Mouse (Mus musculus) heart, adult 9 months (tissue): Measurements from ENCODE around the gene Srm.

Experiments
- DNase-seq, 2 experiments: peaks; one replicate each; pipeline ENCODE4 v3.0.0; 2022; ENCODE audit warnings: low spot score in 2 of 2

Gene Srm

DNA sequence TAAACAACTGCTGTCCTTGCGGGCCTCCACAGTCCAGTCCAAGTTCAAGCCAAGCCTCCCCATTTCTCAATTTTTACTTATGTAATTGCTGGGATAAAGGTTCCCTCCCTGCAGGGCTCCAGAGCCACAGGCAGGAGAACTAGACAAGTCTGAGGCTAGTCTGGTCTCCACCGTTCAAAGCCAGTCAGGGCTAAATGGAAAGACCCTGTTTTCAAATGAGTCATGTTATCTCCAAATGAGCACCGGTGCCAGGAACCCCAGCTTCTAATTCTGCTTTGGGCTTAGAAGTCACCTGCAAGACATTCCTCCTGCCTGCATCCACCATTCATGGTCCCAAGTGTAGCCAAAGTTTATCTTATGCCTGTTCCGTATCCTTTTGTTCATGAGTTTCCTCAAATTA, 10.6 kb downstream of the Srm start:
- no peak for DNase-seq

DNA sequence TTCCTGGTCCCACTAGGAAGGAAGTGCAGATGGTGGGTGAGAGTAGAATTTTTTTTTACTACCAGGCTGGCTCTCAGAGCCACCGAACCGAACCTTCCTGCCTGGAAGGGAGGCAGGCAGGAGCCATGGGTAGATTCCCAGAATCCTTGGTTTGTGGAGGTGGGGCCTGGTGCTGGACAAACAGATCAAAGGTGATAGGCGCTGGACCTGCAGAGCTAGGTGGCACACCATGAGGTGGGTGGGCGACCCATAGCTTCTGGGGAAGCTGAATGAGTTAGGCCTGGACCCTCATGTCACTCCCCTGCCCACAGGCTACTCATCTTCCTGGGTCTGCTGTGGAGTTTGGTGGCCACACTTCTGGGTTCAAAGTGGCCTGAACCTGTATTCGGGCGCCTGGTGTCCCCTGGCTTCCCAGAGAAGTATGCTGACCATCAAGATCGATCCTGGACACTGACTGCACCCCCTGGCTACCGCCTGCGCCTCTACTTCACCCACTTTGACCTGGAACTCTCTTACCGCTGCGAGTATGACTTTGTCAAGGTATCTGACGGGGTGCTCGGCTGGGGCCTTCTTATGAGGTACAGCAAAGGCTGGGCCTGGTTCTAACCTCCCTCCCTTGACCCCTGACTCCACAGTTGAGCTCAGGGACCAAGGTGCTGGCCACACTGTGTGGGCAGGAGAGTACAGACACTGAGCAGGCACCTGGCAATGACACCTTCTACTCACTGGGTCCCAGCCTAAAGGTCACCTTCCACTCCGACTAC, 11.2 kb downstream of the Srm start, which contains the start of gene Masp2:
TSS of gene Masp2 (plus strand) at position 198 of the 764 bp plus-strand sequence.
- DNase-seq, result no peak

DNA sequence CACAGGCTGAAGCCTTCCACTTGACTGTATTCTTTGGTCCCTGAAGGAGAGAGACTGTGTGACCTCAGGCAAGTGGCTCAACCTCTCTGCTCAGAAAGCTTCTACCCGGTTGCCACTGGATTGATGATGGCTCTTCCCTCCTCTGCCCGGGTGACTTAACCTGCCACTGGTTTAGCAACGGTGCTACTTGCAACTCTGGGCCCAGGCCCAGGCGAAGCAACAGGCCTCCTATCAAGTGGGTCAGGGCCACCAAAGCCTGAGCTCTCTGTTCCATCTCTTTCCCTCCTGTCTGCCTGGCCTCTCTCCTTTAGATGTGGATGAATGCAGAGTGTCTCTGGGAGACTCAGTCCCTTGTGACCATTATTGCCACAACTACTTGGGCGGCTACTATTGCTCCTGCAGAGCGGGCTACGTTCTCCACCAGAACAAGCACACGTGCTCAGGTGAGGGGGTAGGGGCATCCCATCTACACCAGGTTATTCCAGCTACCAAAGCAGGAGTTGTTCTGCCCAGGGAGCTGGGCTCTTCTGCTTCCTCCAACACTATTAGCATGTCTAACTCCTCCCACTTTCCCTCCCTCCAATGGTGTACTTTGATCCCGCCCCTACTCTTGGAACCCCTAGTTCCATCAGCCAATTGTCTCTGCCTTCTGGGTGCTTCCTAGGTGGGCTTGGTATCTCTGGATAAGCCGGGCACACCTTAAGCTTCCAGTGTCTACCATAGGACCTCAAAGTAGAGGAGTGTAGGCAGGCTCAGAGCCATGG, 12.3 kb downstream of the Srm start:
- DNase-seq, result no peak

DNA sequence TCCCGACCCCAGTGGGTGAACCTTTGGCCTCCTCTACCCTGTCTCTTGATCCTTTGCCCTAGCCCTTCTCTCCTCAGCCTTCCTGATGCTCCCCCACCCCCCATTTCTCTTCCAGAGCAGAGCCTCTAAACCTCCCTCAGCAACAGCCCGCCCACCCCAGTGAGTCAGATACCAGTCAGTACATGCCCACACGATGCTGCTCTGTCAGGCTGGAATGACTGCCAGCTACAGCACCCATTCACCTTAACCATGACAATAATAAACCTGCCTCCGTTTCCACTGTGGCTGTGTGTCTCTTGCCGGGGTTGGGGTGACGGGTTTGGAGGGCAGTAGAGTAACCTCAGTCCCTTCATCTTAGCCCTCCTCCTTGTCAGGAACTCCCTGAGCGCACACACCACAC, 12.8 kb downstream of the Srm start:
- no peak for DNase-seq

DNA sequence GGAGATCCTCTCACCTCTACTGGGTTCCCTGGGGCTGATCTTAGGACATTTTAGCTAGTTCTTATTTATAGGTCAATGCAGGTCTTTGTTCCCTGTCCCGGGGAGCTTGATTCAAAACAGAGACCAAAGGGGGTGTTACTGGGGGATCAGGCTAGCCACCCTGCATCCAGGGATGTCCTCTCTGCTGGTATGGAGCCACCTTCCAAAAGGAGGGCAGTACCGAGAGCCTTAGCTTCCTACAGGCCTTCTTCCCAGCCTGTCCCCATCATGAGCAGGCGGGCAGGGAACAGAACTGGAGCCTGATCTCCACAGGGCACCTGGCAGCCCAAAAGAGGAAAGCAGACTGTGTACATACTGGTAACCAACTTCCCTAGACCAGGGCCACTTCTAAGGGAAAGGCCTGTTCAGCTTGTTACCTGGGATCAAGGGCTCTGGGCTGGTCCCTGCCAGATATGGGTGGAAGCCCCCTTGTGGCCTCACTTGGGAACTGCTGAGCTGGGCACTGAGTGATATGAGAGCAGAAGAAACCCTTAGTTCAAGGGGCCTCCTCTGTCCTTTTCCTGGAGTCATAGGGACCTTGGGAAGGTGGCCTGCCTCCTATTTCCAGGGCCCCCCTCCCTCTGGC, 13.3 kb downstream of the Srm start:
- peak in 1 of 2 experiments; percentile 19 for DNase-seq

DNA sequence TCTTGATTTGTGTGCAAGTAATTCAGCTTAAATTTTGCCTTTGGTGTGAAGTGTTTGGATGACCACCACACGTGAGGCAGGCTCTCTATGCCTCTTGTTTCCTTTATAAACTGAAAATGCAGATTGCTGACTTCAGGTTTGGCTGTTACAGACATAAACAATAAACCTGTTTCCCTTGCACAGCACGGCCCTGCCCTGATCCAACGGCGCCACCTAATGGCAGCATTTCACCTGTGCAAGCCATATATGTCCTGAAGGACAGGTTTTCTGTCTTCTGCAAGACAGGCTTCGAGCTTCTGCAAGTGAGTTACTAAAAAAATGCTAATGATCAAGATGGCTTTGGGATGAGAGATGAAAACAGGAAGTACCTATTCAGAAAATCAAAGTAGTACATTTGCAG, 16.5 kb downstream of the Srm start:
- peak in 1 of 2 experiments; percentile 42 for DNase-seq

DNA sequence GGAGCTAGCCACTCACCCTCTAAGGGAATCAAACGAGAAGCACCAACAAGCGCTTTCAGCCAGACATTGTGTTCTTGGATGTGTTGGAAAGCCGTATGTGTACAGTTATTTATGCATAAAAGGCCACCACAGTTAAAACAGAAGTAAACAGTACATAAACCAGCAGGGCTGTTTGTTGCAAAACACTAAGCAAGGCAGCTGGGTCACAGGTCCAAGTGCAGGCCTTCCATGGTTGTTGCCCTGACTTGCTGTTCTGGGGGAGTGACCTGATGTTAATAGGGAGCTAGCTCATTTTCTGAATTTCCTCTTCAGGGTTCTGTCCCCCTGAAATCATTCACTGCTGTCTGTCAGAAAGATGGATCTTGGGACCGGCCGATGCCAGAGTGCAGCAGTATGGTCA, 18.5 kb downstream of the Srm start:
- no peak for DNase-seq

DNA sequence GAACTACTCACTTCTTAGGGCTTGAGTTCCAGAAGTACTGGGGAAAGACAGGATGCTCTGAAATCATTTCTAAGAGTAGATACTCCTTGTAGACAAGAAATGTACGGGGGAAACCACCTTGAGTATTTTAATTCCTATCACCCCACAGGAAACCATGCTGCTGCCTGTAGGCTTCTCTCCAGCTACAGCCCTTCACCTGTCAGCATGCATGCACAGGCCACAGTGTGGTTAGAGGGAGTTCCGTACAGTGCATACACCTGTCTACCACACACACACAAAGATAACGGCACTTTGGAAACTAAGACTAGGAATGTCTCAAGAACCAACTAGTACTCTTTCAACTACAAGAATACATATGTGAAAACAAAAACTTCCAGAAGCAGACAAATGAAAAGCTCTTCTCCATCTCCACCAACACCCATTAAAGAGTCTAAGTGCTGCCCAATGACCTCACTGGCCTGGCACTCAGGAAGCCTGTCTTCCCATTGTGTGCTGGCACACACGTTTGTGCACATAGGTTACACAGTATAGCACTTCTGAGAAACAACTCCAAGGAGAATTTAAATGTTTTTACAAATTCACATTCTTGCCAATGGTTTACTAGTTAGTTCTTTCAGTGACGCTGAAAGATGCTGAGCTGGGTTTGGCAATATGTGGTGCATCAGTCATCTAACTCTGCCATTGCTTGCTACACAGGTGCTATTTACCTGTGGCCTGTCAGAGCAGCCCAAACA, 19.5 kb downstream of the Srm start:
- no peak for DNase-seq

DNA sequence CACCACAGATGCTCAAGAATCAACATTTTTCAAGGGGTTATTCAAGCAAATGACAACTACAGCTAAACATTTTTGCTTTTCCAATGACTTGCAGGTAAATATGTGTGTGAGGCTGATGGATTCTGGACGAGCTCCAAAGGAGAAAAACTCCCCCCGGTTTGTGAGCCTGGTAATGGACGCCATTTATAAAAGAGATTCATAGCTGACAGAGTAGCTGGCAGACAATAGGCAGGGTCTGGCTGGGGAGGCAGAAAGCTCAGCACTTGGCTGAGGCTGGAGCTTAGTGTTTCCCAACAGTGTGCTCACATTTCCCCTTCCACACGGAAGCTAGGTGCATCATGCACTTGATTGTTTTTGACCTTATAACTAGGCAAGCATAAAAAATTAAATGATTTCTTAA, 21.3 kb downstream of the Srm start:
- no peak for DNase-seq

DNA sequence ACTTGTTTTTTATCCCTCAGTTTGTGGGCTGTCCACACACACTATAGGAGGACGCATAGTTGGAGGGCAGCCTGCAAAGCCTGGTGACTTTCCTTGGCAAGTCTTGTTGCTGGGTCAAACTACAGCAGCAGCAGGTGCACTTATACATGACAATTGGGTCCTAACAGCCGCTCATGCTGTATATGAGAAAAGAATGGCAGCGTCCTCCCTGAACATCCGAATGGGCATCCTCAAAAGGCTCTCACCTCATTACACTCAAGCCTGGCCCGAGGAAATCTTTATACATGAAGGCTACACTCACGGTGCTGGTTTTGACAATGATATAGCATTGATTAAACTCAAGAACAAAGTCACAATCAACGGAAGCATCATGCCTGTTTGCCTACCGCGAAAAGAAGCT, 22.4 kb downstream of the Srm start:
- no peak for DNase-seq

DNA sequence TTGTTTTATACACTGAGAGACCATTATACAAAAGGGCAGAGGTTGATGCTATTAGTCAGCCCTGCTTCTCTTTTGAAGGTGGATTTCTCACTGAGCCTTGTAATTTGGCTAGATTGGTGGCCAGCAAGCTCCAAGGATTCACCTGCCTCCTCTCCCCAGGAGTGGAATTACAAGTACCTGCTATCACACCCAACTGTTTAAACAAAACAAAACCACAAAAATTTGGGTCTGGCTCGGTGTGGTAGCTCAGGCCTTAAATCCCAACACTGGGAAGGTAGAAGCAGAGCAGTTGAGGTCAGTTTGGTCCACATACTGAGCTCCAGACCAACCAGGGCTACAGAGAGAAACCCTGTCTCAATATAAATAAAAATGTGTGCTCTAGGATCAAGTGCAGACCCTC, 28.5 kb downstream of the Srm start:
- DNase-seq, result no peak

DNA sequence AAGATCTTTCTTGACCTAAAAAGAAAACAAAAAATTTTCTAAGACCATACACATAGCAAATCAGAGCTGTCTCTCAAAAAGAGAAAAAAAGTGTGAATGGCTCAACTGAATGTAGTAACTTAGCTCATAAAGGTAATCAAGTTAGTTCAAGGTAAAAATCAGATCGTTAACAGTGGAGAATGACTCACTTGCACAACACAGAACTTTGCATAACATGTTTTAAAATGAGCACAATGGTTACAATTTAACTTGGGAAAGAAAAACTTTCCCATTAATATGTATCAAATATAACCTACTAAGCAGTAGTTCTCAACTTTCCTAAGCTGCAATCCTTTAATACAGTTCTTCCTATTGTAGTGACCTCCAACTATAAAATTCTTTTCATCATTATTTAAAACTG, 29.4 kb downstream of the Srm start:
- no peak for DNase-seq

DNA sequence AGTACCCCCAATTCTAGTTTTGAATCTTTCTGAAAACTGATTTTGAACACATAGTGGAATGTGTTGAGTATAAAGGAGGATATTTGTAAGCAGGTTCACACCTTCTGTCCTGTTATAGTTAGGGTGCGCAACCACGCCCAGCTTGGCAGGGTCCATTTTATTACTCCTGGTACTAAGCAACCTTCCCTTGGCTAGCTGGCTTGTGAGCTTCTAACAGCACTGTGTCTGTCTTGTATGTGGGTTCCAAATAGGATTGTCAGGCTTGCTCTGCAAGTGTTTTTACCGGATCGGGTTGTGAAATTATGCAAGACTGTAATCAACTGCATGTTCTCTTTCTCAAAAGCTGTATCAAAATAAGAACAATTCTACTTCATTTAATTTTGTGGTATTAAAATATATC, 31.2 kb downstream of the Srm start:
- DNase-seq, result no peak

DNA sequence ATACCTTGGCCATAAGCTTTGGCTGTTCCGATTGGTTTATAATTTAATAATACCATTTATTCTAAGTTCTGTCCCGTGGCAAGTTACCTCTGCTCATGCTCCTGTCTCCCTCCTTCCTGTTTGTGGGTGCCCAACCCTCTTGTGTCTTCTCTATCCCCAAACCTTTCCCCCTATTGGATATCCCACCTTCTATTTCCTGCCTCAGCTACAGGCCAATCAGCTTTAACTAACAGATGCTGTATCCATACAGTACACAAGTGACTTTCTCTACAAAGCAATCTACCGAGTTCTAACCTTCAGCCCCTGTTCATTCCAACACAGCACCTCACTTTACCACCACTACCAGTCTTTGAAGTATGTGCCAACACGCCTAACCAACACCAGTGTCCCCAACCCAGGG, 32.3 kb downstream of the Srm start:
- no peak for DNase-seq

DNA sequence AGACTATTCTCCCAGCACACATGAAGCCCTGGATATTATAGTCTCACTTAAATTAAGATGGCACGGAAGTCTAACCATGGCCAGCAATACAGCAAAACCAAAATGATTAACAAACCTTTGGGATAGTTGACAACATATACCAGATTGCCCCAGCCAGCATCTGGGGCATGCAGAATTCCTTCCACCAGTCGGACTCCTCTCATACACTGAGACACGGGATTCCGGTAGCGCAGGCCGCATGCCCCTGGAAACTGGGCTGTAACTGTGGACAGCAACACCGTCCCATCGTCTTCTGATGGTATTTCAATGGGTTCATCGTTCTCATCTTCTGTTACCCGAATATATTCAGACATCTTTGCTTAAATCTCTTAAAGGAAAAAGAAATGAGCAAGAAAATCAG, 33.7 kb downstream of the Srm start:
- DNase-seq, result no peak

DNA sequence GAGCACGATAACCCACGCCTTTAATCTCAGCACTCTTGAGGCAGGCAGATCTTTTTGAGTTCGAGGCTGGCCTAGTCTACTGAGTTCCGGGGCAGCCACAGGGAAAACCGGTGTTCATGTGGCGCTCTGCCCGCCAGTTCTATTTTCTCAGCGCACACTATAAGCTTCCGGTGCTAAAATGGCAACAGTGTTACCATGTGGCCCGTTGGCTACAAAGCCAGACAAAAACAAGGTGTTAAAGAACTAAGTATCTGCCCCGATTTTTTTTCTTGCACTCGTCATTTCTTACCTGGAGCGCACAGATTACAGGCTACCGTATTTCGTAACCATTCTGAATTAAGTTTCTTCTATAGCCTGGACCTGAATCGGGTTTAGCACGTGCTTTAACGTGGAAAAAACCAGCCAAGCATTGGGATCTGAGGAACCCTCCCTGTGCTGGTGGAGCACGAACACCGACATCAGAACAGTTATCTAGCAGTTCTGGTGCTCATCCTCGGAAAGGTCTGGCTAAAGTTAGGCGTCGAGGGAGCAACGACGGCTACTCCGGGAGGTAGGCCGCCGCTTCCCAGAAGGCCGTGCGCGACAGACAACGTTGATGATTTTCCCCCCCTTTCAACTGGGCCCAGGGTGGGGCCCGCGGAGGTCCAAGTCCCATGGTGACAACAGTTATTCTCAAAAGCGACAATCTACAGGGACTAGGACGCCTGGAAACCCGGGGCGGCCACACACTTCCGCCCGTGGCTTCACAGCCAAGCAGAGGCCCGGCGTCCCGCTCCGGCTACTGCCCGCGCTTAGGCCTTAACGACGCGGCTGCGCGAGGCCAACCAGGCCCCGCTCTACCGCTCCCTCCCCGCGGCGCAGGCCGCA, 34.7 kb downstream of the Srm start:
- DNase-seq, result no peak

DNA sequence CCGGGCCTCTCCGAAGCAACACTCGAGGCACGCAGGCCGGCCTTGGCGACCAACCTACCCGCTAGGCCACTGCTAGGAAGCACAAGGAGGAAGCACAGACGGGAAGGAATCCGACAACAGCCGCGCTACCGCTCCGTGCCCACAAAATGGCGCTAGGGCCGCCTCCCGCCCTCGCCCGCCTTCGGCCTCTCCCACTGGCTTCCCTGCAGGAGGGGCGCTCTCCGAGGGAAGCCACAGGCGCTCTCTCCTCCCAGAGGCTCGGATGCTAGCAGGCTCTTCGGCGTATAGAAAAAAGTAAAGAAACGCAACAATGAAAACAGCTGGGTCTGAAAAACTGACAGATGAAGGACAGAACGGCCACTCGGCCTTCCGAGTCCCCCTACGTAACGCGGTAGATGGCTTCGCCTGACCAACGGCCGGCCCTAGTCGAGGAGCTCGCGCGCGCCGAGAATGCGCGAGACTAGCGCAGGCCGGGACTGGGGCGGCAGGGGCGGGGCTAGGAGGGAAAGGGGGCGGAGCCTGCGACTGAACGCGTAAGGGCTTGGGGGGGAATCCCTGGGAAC, 35.4 kb downstream of the Srm start, which contains the start of gene Tardbp:
TSS of gene Tardbp (minus strand) at position 397 of the 563 bp plus-strand sequence.
- peak; percentile 92 to 94 for DNase-seq

DNA sequence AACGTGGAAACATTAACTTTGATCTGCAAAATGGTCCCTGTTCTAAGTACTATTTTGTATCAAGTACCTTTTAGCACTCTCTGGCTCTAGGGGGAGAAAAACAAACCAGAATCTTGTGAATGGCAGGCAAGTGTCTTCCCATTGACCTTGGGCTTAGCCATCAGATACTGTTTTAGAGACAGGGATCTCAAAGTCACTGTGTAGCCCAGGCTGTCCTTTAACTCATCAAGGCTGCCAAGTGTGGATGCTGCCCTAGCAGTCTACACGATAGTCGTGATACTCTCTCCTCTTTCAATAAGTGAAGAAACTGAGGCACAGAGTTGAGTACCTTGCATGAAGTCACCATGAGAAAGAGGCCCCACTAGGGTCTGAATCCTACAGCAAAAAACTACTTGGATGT, 35.9 kb downstream of the Srm start:
- DNase-seq, result no peak

DNA sequence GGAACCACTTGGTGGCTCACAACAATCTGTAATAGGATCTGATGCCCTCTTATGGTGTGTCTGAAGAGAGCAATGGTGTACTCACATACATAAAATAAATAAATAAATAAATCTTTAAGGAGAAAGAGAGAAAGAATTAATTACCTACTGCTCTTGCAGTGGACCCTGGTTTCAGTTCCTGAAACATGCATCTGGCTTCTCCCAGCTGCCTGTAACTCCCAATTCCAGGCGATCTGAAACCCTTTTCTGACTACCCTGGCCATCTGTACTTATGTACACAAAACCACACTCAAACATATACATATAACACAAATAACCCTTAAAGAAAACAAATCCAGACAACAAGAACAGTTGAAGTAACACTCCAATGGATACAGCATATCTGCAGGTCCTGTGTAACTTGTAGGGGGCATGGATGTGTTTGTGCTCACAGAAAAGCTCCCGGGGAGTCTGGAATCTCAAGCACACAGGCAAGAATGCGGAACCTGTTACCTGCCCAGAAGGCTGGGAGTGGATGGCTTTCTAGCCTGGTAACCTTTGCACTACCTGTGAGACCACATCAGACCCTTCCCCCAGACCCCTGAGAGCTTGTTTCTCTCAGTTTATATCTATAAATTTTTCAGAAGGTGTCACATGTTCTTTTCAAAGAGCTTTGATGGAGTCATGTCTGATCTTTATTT, 40.9 kb downstream of the Srm start:
- DNase-seq, result no peak

DNA sequence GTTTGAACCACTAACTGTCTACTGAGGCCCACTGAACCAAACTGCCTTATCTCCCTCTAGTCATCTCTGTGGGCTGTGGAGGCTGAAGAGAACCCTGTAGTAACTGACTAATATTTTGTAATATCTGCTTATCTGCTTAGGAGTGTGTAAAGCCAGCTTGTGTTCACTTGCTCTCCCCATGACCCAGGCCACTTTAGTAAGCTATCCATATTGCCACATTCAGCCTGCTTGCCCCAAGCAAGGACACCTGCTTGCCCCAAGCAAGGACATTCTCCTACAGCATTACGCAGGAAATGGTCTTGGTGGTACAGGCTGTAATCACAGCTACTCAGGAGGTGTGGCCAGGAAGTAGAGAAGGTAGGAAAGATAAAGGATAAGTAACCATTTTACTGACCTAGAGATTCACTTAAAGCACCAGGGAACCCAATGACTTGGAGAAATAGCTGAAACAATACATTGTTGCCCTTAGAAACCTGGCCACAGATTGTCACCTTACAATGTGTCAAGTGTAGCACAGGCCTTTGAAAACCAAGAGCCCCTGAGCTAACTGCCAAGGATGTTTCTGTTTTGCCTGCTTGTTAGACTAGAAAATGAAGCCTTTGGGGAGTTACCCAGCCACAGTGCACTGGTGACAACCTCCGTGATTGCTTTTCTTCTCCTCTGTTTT, 42.2 kb downstream of the Srm start:
- no peak for DNase-seq
